Mouse (Mus musculus) liver, embryonic 14.5 days (tissue): ENCODE measurements around the gene Npr1.
A peak's percentile ranks its signal among the peaks of the same experiment; 100 is the strongest.

ENCODE experiments used
- CTCF ChIP-seq: IDR thresholded peaks from 2 replicates; pipeline ENCODE4 v1.5.1; 2016; ENCODE audit warnings: antibody characterized with exemption, low read depth, control low read depth
- EP300 ChIP-seq: IDR thresholded peaks from 2 replicates; pipeline ENCODE4 v1.6.1; 2016; ENCODE audit warnings: antibody characterized with exemption, low read depth

GRCm38 (mm10) chr3:90466311-90466766 is 673 bp upstream of the Npr1 start:
- TF ChIP-seq CTCF (peak; percentile 78), EP300 (no peak)
